Mouse (Mus musculus): ENCODE results near the gene Mmp9.

DNA sequence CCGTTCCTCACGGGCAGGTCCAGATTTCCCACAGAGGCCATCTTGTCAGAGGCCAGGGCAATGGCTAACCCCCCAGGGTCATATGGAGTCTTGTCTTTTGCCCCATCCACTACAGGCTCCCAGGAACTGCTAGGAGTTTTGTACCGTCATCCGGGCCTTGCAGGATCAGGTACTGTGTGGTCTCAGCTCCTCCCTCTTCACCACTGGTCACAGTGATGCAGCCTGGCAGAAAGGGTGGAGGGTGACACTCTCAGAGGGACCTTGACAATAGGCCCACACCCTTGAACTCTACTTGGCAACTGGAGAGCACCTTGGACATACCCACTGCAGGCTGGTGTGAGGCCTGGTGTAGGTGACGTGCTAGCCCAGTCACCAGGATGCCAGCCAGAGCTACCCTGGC is 32.6 kb upstream of the Mmp9 start:
- TF ChIP-seq CTCF (conservative IDR thresholded peaks at IDR 0.05; ENCODE audit: insufficient read depth, insufficient read length, low read depth, low read length) (no peak), POLR2A (IDR thresholded peaks at IDR 0.05; ENCODE audit: low read depth, low read length) (no peak)

Data from kidney, adult 2 months (tissue).